Mouse (Mus musculus) thymus, postnatal 4 days (tissue): Measurements from ENCODE around the gene Riox2.

Source experiments
- DNase-seq: peaks from one replicate; pipeline ENCODE4 v3.0.0; 2021

Gene Riox2

DNA sequence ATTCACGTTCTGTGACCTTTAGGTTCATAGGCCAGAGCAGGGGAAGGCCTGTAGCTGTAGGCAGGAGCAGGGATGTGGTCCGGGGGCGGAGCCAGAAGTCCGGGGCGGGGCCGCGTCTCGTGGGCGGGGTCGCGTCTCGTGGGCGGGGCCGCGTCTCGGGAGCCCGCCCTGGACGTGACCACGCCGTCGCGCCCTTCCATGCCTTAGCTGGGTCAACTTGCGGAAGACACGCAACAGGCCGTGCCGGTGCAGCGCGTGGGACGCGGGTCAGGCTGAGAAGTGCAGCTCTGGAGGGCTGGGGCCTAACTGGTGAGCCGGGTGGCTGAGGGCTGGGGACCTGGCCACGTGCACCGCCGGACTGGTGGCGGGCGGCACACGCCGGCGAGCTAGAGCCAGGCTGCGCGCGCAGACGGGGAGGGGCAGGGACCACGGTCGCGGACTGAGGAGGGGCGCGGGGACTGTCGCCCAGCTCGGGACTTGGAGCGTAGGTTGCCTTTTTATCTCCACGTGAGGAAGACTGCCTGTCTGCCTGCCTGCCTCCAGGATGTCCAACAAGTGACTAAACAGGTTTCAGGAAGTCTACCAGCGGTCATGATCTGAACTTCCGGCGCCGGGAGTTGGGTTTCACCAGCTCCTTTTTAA, at the start of gene Riox2:
Gene Riox2, plus strand, starts transcription at position 139 of the 642 bp plus-strand sequence.
- DNase-seq: peak; percentile 92

DNA sequence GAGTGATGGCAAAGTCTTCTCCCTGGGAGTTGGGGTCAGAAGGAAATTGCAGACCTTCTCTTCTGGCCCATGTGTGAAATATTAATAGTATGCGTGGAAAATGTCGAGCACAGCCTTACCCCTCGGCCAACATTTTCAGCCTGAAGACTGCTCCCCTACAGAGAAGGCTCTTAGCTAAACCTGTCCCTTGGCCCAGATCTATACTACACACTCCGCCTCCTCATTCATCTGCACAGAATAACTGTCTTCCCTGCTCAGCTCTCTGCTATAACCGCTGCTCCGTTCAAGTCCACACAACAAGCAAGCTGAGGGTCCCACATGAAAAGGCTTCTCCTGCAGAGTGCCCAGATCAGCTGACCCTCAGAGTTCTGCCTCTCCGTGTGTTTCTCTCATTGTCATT, 43.6 kb upstream of the Riox2 start:
- no peak for DNase-seq

DNA sequence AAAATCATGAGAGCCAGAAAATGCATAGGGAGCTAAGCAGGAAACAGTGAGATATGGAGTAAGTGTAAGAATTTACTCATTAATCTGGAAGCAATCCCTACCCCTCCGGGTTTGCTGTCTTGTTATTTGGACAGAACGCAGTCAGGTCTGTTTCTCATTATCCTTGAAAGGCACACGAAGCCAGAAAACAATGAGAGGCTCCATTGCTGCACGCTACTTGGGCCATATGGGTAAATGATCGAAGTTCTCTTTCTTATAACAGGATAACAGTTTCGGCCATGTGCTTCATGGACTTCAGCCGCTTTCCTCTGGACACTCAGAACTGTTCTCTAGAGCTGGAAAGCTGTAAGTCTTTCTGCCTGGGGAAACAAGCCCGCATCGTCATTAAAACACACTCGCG, 38.4 kb upstream of the Riox2 start:
- no peak for DNase-seq

DNA sequence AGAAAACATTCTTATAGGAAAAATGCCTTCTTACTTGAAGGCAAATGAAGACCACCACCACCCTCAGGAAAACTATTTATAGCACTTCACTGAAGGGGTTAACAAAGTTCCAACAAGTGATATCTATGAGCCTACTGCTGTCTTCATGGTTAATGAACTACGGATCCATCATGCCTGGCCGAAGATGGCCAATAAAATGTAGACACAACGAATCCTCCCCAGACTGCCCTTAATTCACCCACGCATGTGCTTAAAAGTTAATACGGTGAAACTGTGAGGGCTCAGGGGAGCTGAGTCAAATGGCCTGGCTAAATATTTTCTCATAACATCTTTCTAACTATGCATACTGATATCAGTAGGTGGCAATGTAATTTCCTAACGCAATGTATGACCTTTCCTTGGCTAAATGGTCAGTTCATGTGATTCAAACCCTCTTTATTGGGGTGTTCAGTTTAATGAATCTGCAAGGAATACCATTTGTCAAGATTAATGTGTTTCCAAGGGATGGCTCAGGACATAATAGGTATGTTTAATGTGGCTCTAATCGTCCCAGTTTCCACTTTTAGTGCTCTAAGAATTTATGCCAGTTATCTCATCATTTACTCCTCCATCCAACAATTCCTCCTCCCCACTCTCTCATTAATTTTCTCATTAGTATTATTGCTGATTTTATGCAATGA, 26.6 kb upstream of the Riox2 start:
- DNase-seq: no peak

DNA sequence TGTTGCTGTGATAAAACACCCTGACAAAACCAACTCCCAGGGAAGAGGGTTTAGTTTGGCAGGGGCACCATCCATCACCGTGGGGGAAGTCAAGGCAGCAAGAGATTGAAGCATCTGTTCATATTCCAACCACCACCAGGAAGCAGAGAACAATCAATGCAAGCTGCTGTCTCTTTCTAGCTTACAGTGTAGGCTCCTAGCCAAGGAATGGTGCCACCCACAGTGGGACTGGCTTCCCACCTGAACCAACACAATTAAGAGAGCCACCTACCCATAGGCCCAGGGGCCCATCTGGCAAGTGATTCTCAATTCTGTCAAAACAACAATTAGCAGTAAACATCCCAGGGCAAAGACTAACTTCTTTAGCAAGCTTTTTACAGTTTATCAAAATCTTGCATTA, 23.4 kb upstream of the Riox2 start:
- no peak for DNase-seq

DNA sequence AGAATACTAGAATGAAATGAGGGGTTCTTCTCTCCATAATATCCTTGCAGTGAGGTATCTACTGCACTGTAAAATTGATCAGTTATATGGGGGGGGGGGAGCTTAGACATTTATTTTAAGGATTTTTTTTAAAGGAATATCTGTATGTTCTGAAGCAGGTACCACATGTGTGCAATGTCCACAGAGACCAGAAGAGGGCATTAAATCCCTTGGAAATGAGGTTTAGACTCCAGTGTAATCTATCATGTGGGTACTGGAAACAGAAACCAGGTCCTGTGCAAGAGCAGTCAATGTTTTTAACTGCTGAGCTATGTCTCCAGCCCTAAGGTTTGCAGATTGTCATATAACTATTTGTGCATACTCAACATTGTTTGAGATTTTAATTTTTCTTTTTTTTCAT, 22.5 kb upstream of the Riox2 start:
- no peak for DNase-seq

DNA sequence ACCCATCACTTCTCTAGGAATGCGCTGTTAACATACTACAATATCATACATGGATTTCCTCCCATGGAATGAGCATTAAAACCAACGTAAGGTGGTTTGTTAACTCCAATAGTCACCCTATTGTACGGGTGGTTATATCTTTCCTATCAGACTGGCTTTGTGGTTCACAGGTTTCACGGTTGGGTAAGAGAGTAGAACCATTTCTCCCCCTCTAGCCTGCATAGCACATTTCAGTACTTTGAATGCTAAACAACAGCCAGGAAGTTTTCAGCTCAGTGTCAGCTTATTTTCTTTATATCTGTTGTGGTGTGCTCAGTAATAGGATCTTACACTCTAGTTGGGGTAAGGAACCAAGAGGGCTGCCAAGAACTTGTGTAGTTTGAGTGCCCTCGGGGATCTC, 19.8 kb upstream of the Riox2 start:
- no peak for DNase-seq

DNA sequence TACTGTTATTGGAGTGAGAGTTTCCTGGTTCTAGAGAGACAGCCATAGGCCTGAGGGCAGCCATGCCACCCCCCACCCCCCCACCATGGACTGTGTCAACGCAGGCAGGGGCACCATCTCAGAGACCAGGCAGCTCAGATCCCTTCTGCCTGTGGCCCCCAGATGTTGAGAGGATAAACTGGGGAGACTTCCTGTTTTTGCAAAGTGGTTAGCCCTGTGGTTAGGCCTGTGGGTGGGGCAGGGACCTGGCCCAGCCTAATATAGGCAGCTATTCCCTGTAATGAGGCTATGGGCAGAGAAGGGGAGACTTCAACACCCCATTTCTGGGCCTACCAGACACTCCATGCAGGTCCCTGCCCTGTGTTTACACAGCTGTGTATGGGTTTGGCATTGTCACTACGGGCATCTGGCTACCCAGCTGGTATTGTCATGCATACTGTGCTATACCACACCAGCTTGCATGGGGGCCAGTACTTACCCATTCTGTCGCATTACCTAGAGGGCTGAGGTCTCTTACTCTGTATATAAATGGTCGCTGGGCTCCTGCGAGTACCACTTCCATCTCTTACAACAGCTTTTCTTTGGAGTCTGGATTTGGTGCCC, 12.2 kb upstream of the Riox2 start:
- peak; percentile 30 for DNase-seq

DNA sequence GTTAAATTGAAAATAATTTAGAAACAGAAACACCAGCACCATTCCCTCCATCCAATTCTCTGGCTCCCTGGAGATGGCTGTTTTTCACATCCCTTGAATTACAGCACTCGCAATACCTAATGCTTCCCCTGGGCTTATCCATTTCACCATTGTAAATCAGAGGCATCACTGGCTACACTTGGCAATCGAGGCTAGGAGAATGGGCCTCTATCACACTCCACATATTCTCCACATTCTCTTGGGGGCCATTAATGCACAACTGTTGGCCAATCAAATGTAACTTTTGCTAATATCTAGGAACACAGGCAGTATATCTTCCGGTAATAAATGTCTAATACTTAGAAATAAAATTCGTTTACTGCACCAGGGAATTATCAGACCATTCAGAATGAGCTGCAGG, 8.0 kb upstream of the Riox2 start:
- no peak for DNase-seq

DNA sequence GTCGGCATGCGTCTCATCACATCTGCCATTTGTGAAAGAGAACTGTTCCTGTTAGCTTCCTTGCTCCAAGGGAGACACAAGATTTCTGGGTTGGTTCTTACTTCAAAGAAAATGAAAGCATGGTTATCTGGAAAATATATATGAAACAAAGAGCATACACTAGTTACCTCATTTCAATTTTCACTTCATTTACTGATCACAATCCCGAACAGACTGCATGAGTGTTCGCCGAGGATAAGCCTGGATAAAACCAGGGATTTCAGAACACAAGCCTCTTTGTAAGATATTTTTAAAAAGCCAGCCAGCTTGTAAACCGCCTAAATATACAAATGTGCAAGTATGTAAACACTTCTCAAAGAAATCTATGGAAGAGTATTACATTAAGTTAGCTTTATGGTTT, 7.6 kb upstream of the Riox2 start:
- no peak for DNase-seq

DNA sequence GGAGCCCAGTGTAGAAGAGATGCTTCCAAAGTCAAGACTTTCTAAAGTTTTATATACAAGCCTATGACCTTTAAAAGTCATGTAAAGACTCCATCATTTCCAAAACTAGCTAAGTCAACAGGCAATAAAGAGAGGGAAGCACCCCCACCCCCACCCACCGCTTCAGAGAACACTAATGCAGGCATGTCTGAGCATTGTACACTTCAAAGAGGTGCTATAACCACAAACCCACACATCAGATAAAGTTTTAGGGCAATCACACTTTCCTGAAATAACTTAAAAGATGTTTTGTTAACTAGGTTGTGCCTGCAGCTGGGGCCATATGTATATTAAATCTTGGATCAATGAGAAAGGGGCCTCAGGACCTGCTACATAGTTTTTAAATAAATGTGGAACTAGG, 1.7 kb upstream of the Riox2 start:
- no peak for DNase-seq

DNA sequence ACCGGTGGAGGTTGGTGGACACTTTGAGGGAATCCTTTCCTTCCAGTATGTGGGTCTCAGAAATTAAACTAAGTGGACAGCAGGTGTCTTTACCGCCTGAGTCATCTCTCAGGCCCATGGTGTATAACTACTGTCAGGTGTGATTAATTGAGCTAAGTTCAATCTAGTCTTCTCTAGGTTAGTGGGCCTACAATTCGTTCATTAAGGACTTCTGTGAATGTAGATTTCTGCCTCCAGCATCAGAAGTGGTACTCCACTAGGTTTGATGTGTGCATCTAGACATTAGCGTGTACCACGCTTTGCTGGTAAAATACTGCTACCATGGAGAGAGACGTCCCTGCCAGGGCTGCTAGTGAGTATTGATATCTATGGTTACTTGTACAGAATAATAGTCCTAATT, 971 bp downstream of the Riox2 start:
- DNase-seq: no peak

DNA sequence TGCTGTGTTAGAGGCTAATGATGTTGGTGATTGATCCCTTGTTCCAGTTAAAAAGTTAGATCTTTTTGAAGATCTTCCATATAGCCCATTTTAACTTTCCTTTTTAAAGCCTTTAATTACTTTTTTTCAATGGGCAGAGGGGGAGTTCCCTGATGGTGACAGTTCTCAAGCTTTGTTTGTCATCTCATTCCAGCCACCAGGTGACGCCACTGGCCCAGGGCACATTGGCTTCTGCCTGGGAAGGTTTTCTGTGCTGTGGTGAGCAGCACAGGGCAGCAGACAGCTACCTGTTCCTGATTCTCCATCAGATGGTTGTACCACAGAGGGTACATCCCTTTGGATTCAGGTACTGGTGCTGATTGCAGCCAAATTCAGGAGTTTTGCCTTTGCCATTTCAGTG, 3.2 kb downstream of the Riox2 start:
- peak; percentile 79 for DNase-seq

DNA sequence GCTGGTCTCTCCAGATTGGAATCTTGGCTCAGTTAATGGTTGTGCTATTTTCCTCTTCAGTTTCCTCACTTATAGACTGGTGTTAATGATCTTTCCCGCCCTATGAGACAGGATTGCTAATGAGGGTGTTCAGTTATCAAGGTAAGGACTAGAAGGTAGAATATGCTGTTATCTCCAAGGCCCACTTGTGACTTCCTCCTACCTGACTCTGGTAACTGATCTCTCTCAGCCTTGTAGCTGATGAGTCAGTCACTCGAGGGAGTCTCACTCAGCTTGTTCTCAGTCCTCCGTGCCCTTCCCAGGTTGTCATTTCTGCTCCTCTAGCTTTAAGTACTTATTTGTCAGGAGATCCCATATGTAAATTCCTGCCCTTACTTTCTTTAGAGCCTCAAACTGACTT, 6.4 kb downstream of the Riox2 start:
- no peak for DNase-seq

DNA sequence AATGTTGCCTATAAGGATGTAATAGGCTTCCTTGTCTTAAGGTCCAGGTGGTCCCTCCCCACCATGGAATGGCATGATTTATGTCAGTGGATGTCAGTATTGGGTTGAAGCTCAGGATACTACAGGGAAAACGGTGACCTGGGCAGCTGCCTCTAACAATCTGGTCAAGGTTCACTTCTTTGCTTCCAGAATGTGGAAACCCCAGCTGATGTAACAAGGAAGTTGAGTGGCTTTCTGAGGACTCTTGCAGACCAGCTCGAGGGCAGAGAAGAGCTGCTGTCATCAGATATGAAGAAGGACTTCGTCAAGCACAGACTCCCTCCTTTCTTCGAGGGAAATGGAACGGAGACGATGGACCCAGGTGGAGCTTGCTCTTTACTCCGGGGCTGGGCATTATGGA, 15.7 kb downstream of the Riox2 start:
- no peak for DNase-seq

DNA sequence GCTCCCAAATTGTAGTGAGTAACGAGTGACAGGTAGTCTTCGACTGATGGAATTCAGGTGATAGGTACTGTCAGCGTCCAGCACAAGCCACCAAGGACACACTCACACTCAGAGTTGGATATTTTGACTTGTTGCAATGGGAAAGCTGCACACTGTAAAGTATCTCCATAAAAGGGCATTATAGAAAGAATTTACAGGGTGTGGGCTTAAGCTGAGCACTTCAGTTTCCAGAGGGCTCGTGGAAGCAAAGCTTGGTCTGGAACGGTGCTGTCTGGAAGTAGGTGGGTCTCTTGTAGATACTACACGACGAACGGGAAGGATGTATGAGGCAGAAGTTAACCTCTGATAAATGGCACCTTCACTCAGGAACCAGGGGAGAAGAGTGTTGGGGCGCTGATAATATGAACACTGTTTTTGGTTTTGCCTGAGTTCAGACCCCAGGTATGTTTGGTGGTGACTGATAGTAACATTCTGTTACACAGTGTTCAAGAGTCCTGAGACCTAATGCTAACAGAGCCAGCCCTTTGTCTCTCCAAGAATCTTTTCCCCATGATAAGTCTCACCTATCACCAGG, 16.5 kb downstream of the Riox2 start:
- no peak for DNase-seq

DNA sequence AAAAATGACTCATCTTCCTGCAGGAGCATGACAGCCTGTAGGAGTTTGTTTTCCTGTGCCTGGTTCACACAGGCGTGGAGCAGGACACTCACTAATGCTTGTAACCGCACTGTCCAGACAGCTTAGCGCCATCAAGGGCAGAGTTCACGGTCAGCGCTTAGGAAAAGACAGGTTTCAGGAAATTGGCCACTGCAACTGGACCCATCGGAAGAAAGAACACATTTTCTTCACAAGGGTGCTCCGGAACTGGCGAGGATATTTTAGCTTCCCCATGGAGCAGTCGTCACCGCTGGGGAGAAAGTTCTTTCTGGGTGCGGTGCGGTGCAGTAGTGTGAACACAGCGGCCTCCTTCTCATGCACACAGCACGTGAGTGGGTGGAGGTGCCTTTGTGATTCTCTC, 21.6 kb downstream of the Riox2 start:
- DNase-seq: no peak

DNA sequence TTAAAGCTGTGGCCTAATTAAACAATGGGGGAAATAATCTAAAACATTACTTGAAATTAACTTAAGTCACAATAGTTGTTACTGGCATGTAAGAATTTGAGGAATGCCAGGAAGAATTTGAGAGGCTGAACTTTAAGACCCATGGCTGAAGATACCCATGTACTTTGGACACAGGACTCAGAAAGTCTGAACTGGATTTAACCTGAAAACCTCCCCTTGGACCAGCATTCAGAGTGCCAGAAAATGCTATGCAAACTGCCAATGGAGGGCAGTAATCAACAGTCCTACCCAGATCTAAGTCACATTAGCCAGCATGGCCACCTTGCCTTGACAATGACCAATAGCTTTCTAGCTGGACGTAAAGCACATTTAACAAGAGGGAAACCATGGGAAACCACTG, 26.4 kb downstream of the Riox2 start:
- no peak for DNase-seq

DNA sequence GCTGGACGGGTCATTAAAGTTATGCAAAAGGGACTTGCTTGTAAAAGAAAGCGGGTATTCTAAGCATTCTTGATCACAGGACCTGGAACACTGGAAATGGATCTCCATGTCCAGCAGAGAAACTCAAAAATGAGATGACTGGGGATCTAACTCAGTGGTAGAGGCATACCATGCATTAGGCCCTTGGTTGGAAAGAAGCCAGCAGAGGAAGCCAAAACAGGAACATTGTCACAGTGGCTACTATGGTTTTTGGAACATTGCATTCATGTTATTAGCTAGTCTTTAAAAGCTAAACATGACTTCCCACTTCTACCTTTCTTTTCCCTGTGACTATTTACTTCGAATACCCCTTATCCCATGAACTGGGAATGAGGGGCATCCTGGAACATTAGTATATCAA, 27.6 kb downstream of the Riox2 start:
- no peak for DNase-seq

DNA sequence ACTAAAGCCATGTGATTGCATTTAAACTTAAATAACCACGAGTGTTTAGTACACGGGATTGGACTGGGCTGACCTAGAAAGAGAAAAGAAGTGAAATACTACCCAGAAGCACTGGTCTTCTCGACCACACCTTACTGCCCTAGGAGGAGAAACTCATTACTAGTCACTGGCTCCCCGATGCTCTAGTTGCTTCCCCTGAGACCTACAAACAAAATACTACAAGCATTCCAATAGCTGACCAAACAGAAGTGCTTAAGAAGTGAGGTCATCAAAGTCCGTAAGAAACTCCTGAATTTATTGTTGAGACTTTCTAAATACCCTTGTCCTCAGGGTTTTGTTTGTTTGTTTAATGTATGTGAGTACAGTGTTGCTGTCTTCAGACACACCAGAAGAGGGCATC, 38.3 kb downstream of the Riox2 start:
- DNase-seq: no peak

DNA sequence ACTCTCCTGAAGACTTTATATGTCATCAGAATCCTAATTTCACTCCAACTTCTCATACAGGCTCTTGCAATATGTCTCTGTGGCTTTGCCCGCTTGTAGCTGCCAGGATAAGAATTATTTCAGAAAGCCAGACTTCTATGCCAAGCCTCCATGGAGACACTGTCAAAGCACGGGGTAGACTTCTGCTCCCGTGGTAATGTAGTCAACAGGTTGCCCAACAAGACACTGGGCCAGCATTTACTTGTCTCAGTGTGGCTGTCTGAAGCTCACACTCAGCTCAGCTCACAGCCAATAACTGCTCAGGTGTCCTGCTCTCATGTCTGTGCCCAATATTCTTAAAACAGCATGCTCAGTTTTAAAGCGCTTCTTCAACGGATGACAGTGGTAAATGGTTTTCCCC, 43.6 kb downstream of the Riox2 start:
- DNase-seq: no peak

DNA sequence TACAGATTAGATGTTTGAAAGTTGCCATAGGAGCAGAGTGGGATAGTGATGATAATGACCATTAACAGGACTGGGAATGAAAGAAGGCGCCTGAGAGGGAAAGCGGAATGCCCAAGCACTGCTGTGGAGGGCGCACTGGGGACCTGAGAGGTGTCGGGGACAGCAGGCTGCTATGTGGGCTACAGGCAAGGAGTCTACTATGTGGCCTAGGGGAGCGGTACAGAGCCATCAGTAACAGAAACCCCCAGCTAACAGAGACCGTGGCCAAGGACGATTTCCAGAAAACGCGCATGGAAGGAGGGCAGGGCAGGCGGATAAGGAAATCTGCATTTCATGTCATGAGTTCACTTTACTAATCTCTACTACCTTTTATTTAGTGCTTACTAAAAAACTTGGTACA, 45.4 kb downstream of the Riox2 start:
- no peak for DNase-seq

DNA sequence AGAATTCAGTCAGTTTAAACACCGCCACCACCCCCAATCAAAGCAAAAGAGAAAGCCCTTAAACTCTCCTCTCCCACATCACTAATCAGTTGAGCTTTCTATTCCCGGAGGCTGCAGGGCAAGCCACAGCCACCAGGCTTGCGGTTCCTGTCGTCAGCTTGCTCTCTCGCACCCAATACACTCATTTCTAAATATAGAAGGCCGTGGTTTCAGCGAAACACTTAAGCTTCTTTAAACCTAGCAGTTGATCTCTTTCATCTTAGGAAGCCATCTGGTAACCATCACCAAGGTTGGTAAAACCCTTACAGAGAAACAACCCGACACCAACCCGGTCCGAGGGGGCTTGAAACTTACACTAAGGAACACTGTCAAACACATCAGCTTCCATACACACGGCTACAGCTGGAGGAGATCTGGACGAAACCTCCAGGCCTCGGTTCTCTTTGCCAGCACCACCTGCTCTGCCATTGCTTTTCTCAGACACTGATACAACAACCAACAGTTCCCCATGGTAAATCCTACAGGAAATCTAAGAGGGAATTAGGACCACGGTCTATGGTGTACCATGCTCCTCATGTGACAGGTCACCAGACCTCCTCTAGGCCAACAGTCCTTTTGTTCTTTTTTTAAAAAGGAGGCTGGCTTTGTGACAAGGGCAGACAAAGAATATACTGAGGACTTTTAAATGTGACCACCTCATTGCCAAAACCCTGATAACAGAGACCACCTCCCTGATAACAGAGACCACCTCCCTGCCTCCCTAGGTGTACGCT, 46.1 kb downstream of the Riox2 start:
- DNase-seq: peak; percentile 36
